Mouse (Mus musculus) stomach, postnatal 0 days (tissue): Measurements from ENCODE around the gene Lgals3bp. TPM values are rescaled to one million over a fixed set of nuclear protein-coding genes. Genes with fewer than 3 reads are reported as not detected.
A peak's percentile ranks its signal among the peaks of the same experiment; 100 is the strongest.

Experiments
- ATAC-seq: fragments of 200-750 bp; cut with Nextera tagmentation; 2 replicates; pipeline ENCODE4 v1.8.0; 2017; ENCODE audit not compliant: low FRiP score, low TSS enrichment
- DNase-seq: peaks from one replicate; pipeline ENCODE4 v3.0.0-alpha.2; 2016; ENCODE audit warnings: low spot score
- H3K27ac ChIP-seq: fragments of 300-500 bp; sonication (generic); replicated peaks from 2 replicates; pipeline ENCODE4 v1.5.1; 2014; ENCODE audit warnings: mild to moderate bottlenecking, control low read depth
- H3K27me3 ChIP-seq: fragments of 300-500 bp; sonication (generic); 2 replicates; pipeline ENCODE4 v1.6.1; 2014; ENCODE audit warnings: low read length; ENCODE audit not compliant: control insufficient read depth, insufficient read depth
- H3K36me3 ChIP-seq: fragments of 300-500 bp; sonication (generic); 2 replicates; pipeline ENCODE4 v1.6.1; 2014; ENCODE audit warnings: low read length, mixed read lengths; ENCODE audit not compliant: control insufficient read depth, insufficient read depth
- H3K4me1 ChIP-seq: fragments of 300-500 bp; sonication (generic); replicated peaks from 2 replicates; pipeline ENCODE4 v1.6.1; 2014; ENCODE audit warnings: antibody characterized with exemption; ENCODE audit not compliant: control insufficient read depth, insufficient read depth
- H3K4me2 ChIP-seq: fragments of 300-500 bp; sonication (generic); replicated peaks from 2 replicates; pipeline ENCODE4 v1.6.1; 2014; ENCODE audit warnings: low read depth, mild to moderate bottlenecking, control low read depth, moderate library complexity
- H3K4me3 ChIP-seq: fragments of 300-500 bp; sonication (generic); 2 replicates; pipeline ENCODE4 v1.5.1; 2014; ENCODE audit warnings: low read depth, low read length, control low read depth
- H3K9ac ChIP-seq: fragments of 300-500 bp; sonication (generic); 2 replicates; pipeline ENCODE4 v1.6.1; 2014; ENCODE audit warnings: mild to moderate bottlenecking, low read length, control low read depth, mixed read lengths
- H3K9me3 ChIP-seq: fragments of 300-500 bp; sonication (generic); 2 replicates; pipeline ENCODE4 v1.6.1; 2016; ENCODE audit warnings: low read length; ENCODE audit not compliant: control insufficient read depth
- CTCF ChIP-seq: IDR thresholded peaks from 2 replicates; pipeline ENCODE4 v1.5.1; 2016; ENCODE audit warnings: antibody characterized with exemption, low read depth, mild to moderate bottlenecking, moderate library complexity
- EP300 ChIP-seq: optimal IDR thresholded peaks from 2 replicates; pipeline ENCODE3; 2016; ENCODE audit warnings: antibody characterized with exemption
- WGBS: fragments of 180-500 bp; shearing (Covaris S2); extraction: QIAGEN DNeasy Blood & Tissue Kit; methylation state at CpG from one replicate; pipeline ENCODE4 v1.1.7; 2014; 5-methylcytosine and 5-hydroxymethylcytosine counted together
- polyA plus RNA-seq: library from polyadenylated mRNA; unstranded; fragments of >200 nt; fragmentation: Nextera tagmentation; extraction: Ambion mirVana; gene quantifications from 2 replicates; pipeline ENCODE4 v1.2.1, GENCODE M21; 2015

The Lgals3bp gene
- polyA plus RNA-seq, 1 experiment from 2014 or later: 142 TPM

- Histone ChIP-seq H3K36me3 (peaks cover 10% of the 10 kb centered on the region; the same call in 1 of the 2 replicates), H3K4me2 (no peak overlapping the region), H3K9ac (no peak overlapping the region), H3K4me1 (peaks cover 10% of the 10 kb centered on the region; the same call in 1 of the 2 replicates), H3K9me3 (no peaks in the 10 kb centered on the region), H3K27me3 (no peaks in the 10 kb centered on the region), H3K4me3 (no peak overlapping the region), H3K27ac (no peak overlapping the region)
- ATAC-seq (no peak), DNase-seq (no peak)
- WGBS: 86% methylated on average over 2 of the region's 2 CpGs
- no peak for TF ChIP-seq EP300
- TF ChIP-seq CTCF: no peak
These were observed 1.3 kb upstream of the Lgals3bp start for GRCm38 (mm10) chr11:118403183-118403582.

- H3K27me3 ChIP-seq: no peaks in the 10 kb centered on the region
- DNase-seq (no peak), ATAC-seq (no peak)
- no peak for TF ChIP-seq EP300
- TF ChIP-seq CTCF: no peak
- H3K4me3 ChIP-seq: peak overlapping the region; percentile 30
- H3K36me3 ChIP-seq: no peaks in the 10 kb centered on the region; the same call in 1 of the 2 replicates
- peak overlapping the region; percentile 94 for H3K27ac ChIP-seq
- H3K9ac ChIP-seq: peak overlapping the region; percentile 61
- H3K4me1 ChIP-seq: peaks cover 10% of the 10 kb centered on the region; the same call in 1 of the 2 replicates
- 70% methylated on average over 4 of the region's 4 CpGs for WGBS
- no peaks in the 10 kb centered on the region for H3K9me3 ChIP-seq
- H3K4me2 ChIP-seq: peak overlapping the region; percentile 57
These were observed 697 bp downstream of the Lgals3bp start for GRCm38 (mm10) chr11:118401195-118401594.

GRCm38 (mm10) chr11:118400566-118400936 is 1.3 kb downstream of the Lgals3bp start:
- peak overlapping the region; percentile 61 for H3K9ac ChIP-seq

GRCm38 (mm10) chr11:118399891-118400565 is 1.9 kb downstream of the Lgals3bp start:
- Histone ChIP-seq H3K27ac (peak overlapping the region; percentile 94), H3K4me3 (peak overlapping the region; percentile 19; the same call in 1 of the 2 replicates), H3K4me1 (peaks cover 10% of the 10 kb centered on the region; the same call in 1 of the 2 replicates), H3K4me2 (peak overlapping the region; percentile 57), H3K27me3 (no peaks in the 10 kb centered on the region), H3K9ac (peak overlapping the region; percentile 61; the same call in 1 of the 2 replicates), H3K9me3 (no peaks in the 10 kb centered on the region), H3K36me3 (peaks cover 4% of the 10 kb centered on the region; the same call in 1 of the 2 replicates)
- DNase-seq (peak; percentile 65), ATAC-seq (peak; percentile 45)
- 60% methylated on average over 5 of the region's 5 CpGs for WGBS
- TF ChIP-seq EP300: no peak
- TF ChIP-seq CTCF: no peak

More at GRCm38 (mm10) chr11:118400566-118400936, 1.3 kb downstream of the Lgals3bp start:
- Histone ChIP-seq H3K9me3 (no peaks in the 10 kb centered on the region), H3K27me3 (no peaks in the 10 kb centered on the region), H3K36me3 (peaks cover 4% of the 10 kb centered on the region; the same call in 1 of the 2 replicates), H3K4me2 (peak overlapping the region; percentile 57), H3K27ac (peak overlapping the region; percentile 94), H3K4me1 (peaks cover 10% of the 10 kb centered on the region; the same call in 1 of the 2 replicates), H3K4me3 (peak overlapping the region; percentile 19; the same call in 1 of the 2 replicates)
- DNase-seq (peak; percentile 46), ATAC-seq (peak; percentile 15; the same call in 1 of the 2 replicates)
- 26% methylated on average over 6 of the region's 6 CpGs for WGBS
- TF ChIP-seq EP300 (no peak), CTCF (no peak)

- Histone ChIP-seq H3K4me2 (no peak overlapping the region), H3K27ac (no peak overlapping the region), H3K4me1 (peaks cover 10% of the 10 kb centered on the region; the same call in 1 of the 2 replicates), H3K4me3 (no peak overlapping the region), H3K27me3 (no peaks in the 10 kb centered on the region), H3K9ac (no peak overlapping the region), H3K9me3 (no peaks in the 10 kb centered on the region), H3K36me3 (peaks cover 4% of the 10 kb centered on the region; the same call in 1 of the 2 replicates)
- TF ChIP-seq EP300: no peak
- TF ChIP-seq CTCF: no peak
- ATAC-seq (no peak), DNase-seq (peak; percentile 12)
- WGBS: 89% methylated on average over 26 of the region's 26 CpGs
These were observed 3.9 kb downstream of the Lgals3bp start for GRCm38 (mm10) chr11:118397806-118398530.
